In the genomic region with DNA sequence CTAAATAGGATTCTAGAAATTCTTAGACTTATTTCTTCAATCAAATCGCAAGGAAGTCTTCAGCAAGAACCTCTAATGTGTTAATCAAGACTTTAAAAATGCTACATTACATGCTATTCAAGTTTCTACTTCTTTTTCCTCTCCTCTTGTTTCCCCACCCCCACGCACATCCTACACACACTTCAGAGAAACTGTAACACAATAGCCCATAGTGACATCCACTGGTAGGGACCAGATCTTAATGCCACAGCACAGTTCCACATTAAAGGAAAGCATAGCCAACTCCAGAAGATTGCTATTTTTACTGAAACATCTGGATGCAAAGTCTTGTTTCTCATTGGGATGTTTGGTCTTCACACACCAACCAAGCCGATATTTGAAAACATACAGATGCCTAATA, we compare ENCODE assay signal across 13 mouse cellular contexts. TPM values are rescaled to one million over a fixed set of nuclear protein-coding genes. Genes with fewer than 3 reads are reported as not detected.
DNase-seq lines count a peak whose midpoint lies in the region; ATAC-seq and TF ChIP-seq lines count a peak whose summit lies in the region.
"Had no signal": no experiment of that assay in that cellular context is flagged by ENCODE, and none has a peak within 500 bp of the region (broad histone marks: within the 10 kb centered on the region; RNA-seq: fewer than 3 reads in every experiment).

No protein-coding gene starts in this region.

- intact Hi-C loops in heart, adult 2 months (cut with DNase I) = no loop called here

- ATAC-seq in kidney, embryonic 16.5 days (ENCODE audit: low FRiP score, low TSS enrichment) = no peak
- no peak for ATAC-seq in forebrain, embryonic 12.5 days (ENCODE audit: low FRiP score)
- no peak for ATAC-seq in hindbrain, postnatal 0 days
- ATAC-seq in neural tube, embryonic 13.5 days (ENCODE audit: low read depth) = no peak

- 45% methylated on average over 3 of the region's 3 CpGs for WGBS in kidney, embryonic 16.5 days
- 31% methylated on average over 3 of the region's 3 CpGs for WGBS in forebrain, embryonic 12.5 days
- WGBS in hindbrain, postnatal 0 days = 45% methylated on average over 3 of the region's 3 CpGs
- WGBS in neural tube, embryonic 13.5 days = 35% methylated on average over 3 of the region's 3 CpGs
- WGBS in heart, adult 2 months = 33% methylated on average over 3 of the region's 3 CpGs

- no peaks in the 10 kb centered on the region; the same call in 1 of the 2 replicates for H3K79me2 ChIP-seq in heart, adult 2 months (replicated peaks; ENCODE audit: control insufficient read depth, insufficient read depth, low read length)

- H3K4me2 ChIP-seq in kidney, embryonic 16.5 days (replicated peaks; ENCODE audit: low read depth, low read length) = peak overlapping the region; percentile 77
- peak overlapping the region; percentile 65 for H3K4me2 ChIP-seq in forebrain, embryonic 12.5 days
- peak overlapping the region; percentile 70 for H3K4me2 ChIP-seq in hindbrain, postnatal 0 days (ENCODE audit: low read depth, low read length)
- peak overlapping the region; percentile 77 for H3K4me2 ChIP-seq in neural tube, embryonic 13.5 days
- H3K4me2 ChIP-seq: liver, embryonic 11.5 days; stomach, embryonic 15.5 days had no signal

- TF ChIP-seq EP300 in heart, adult 2 months (IDR thresholded peaks at IDR 0.05; ENCODE audit: insufficient read depth, low read depth, low read length) = no peak

- peaks cover 2% of the 10 kb centered on the region; the same call in 1 of the 2 replicates for H3K4me1 ChIP-seq in kidney, embryonic 16.5 days (ENCODE audit: insufficient read depth, low read length)
- peaks cover 10% of the 10 kb centered on the region; the same call in 1 of the 2 replicates for H3K4me1 ChIP-seq in forebrain, embryonic 12.5 days
- no peaks in the 10 kb centered on the region for H3K4me1 ChIP-seq in hindbrain, postnatal 0 days (ENCODE audit: insufficient read depth, low read length)
- H3K4me1 ChIP-seq in neural tube, embryonic 13.5 days (replicated peaks) = peaks cover 5% of the 10 kb centered on the region
- H3K4me1 ChIP-seq in heart, adult 2 months (ENCODE audit: control insufficient read depth, insufficient read depth, low read length) = peaks cover 5% of the 10 kb centered on the region

- TF ChIP-seq POLR2A in heart, adult 2 months (IDR thresholded peaks at IDR 0.05; ENCODE audit: insufficient read depth, low read depth, low read length) = no peak

- TF ChIP-seq CTCF in hindbrain, postnatal 0 days (IDR thresholded peaks at IDR 0.05; ENCODE audit: low read depth) = no peak
- TF ChIP-seq CTCF in heart, adult 2 months (IDR thresholded peaks at IDR 0.05) = no peak

- peaks cover 18% of the 10 kb centered on the region for H3K27me3 ChIP-seq in kidney, embryonic 16.5 days (ENCODE audit: insufficient read depth, low read length)
- peaks cover 9% of the 10 kb centered on the region; the same call in 1 of the 2 replicates for H3K27me3 ChIP-seq in forebrain, embryonic 12.5 days
- H3K27me3 ChIP-seq in hindbrain, postnatal 0 days (ENCODE audit: insufficient read depth, low read length) = no peaks in the 10 kb centered on the region
- H3K27me3 ChIP-seq in neural tube, embryonic 13.5 days = peaks cover 15% of the 10 kb centered on the region
- peaks cover 2% of the 10 kb centered on the region; the same call in 1 of the 2 replicates for H3K27me3 ChIP-seq in heart, adult 2 months (ENCODE audit: control insufficient read depth, insufficient read depth, low read length)

- no peaks in the 10 kb centered on the region for H3K36me3 ChIP-seq in kidney, embryonic 16.5 days (ENCODE audit: insufficient read depth, low read length)
- no peaks in the 10 kb centered on the region for H3K36me3 ChIP-seq in forebrain, embryonic 12.5 days (replicated peaks)
- no peaks in the 10 kb centered on the region for H3K36me3 ChIP-seq in hindbrain, postnatal 0 days (ENCODE audit: insufficient read depth, low read length)
- no peaks in the 10 kb centered on the region for H3K36me3 ChIP-seq in neural tube, embryonic 13.5 days
- H3K36me3 ChIP-seq in heart, adult 2 months (ENCODE audit: control insufficient read depth, insufficient read depth, low read length) = no peaks in the 10 kb centered on the region; the same call in 1 of the 2 replicates
- H3K36me3 ChIP-seq: stomach, embryonic 15.5 days had no signal

- no peak overlapping the region for H3K4me3 ChIP-seq in kidney, embryonic 16.5 days (ENCODE audit: low read length)
- peak overlapping the region; percentile 62 for H3K4me3 ChIP-seq in forebrain, embryonic 12.5 days (replicated peaks)
- H3K4me3 ChIP-seq in hindbrain, postnatal 0 days (ENCODE audit: low read length) = peak overlapping the region; percentile 53
- H3K4me3 ChIP-seq in neural tube, embryonic 13.5 days = peak overlapping the region; percentile 55
- no peak overlapping the region for H3K4me3 ChIP-seq in heart, adult 2 months
- H3K4me3 ChIP-seq: stomach, embryonic 15.5 days had no signal

- H3K9me3 ChIP-seq in kidney, embryonic 16.5 days (ENCODE audit: low read length) = no peaks in the 10 kb centered on the region
- H3K9me3 ChIP-seq in forebrain, embryonic 12.5 days = 0 out of 2 replicates have a peak, but pooled peaks cover 3% of the 10 kb centered on the region
- H3K9me3 ChIP-seq in hindbrain, postnatal 0 days (ENCODE audit: low read length) = no peaks in the 10 kb centered on the region
- H3K9me3 ChIP-seq in neural tube, embryonic 13.5 days = no peaks in the 10 kb centered on the region
- H3K9me3 ChIP-seq: stomach, embryonic 15.5 days had no signal

- DNase-seq in kidney, postnatal 4 days = no peak
- DNase-seq in hindbrain, postnatal 0 days (ENCODE audit: low spot score) = peak; percentile 29
- DNase-seq in lung, postnatal 25 days (ENCODE audit: low spot score) = no peak
- DNase-seq in heart, adult 2 months = no peak
- no peak for DNase-seq in frontal cortex, postnatal 36 days (ENCODE audit: low spot score in 2 of 2)
- DNase-seq: kidney, adult 18-20 months; lung, postnatal 10 days; right cerebral cortex, postnatal 14 days had no signal

- H3K27ac ChIP-seq in kidney, embryonic 16.5 days (ENCODE audit: low read length) = no peak overlapping the region
- H3K27ac ChIP-seq in forebrain, embryonic 12.5 days = no peak overlapping the region
- no peak overlapping the region for H3K27ac ChIP-seq in hindbrain, postnatal 0 days
- no peak overlapping the region for H3K27ac ChIP-seq in neural tube, embryonic 13.5 days (replicated peaks)
- H3K27ac ChIP-seq in heart, adult 2 months = no peak overlapping the region
- H3K27ac ChIP-seq: stomach, embryonic 15.5 days had no signal

- no peak overlapping the region for H3K9ac ChIP-seq in kidney, embryonic 16.5 days (replicated peaks; ENCODE audit: low read length)
- H3K9ac ChIP-seq in forebrain, embryonic 12.5 days = peak overlapping the region; percentile 12; the same call in 1 of the 2 replicates
- no peak overlapping the region for H3K9ac ChIP-seq in hindbrain, postnatal 0 days (replicated peaks; ENCODE audit: low read length)
- 0 out of 2 replicates have a peak overlapping the region, but pooled peaks have one; percentile 26 for H3K9ac ChIP-seq in neural tube, embryonic 13.5 days
- no peak overlapping the region for H3K9ac ChIP-seq in heart, adult 2 months (ENCODE audit: low read depth, low read length)
- H3K9ac ChIP-seq: stomach, embryonic 15.5 days had no signal

RNA-seq across cellular contexts. Expression of gene Pcdh19, which starts 4.8 kb away (rescaled TPM):
- 2.5 and 4.7 TPM in 2 replicates for polyA plus RNA-seq in kidney, embryonic 16.5 days (2015; fragmentation: Nextera tagmentation; extraction: Ambion mirVana)
- 21.6 and 22.3 TPM in 2 replicates for polyA plus RNA-seq in forebrain, embryonic 12.5 days (2016; fragmentation: Nextera tagmentation; extraction: Ambion mirVana)
- total RNA-seq in hindbrain, postnatal 0 days (2014; rRNA removed) = 41.4 and 47.9 TPM in 2 replicates
- 19.7 and 20.9 TPM in 2 replicates for polyA plus RNA-seq in hindbrain, postnatal 0 days (2015; fragmentation: Nextera tagmentation; extraction: Ambion mirVana)
- polyA plus RNA-seq in neural tube, embryonic 13.5 days (2015; fragmentation: Nextera tagmentation; extraction: Ambion mirVana) = 8.7 and 9.1 TPM in 2 replicates
- 1 to 10 TPM; 7.9 to 8.5 TPM for total RNA-seq in heart, adult 2 months (2021)
- polyA plus RNA-seq in heart, adult 2 months (2012; rRNA removed) = 1.9 and 3.1 TPM in 2 replicates

Comparison
In these comparisons a context has a peak if more than half of its experiments do, and no peak if none do; other contexts are left out.
1. H3K4me3 ChIP-seq: peak in forebrain, embryonic 12.5 days (single experiment), hindbrain, postnatal 0 days (single experiment) and neural tube, embryonic 13.5 days (single experiment); none in kidney, embryonic 16.5 days (single experiment) and heart, adult 2 months (single experiment).
2. H3K9ac ChIP-seq: peak in forebrain, embryonic 12.5 days (single experiment) and neural tube, embryonic 13.5 days (single experiment); none in kidney, embryonic 16.5 days (single experiment), hindbrain, postnatal 0 days (single experiment) and heart, adult 2 months (single experiment).
3. Peak in every context shown above with its lines, with median percentiles within 50 percentile points of each other: H3K4me2 ChIP-seq.